Mouse (Mus musculus): Measurements from ENCODE around the gene Fcgrt.

The Fcgrt gene

GRCm38 (mm10) chr7:45086084-45086483, 17.6 kb downstream of the Fcgrt start:
- peak; percentile 66 for DNase-seq (ENCODE audit: low read depth, low spot score)

- DNase-seq (ENCODE audit: low read depth, low spot score): no peak
Observed at GRCm38 (mm10) chr7:45083300-45083890, 20.3 kb downstream of the Fcgrt start.

GRCm38 (mm10) chr7:45082401-45083299, 21.0 kb downstream of the Fcgrt start:
- DNase-seq (ENCODE audit: low read depth, low spot score): peak; percentile 72

GRCm38 (mm10) chr7:45081016-45081415, 22.6 kb downstream of the Fcgrt start:
- peak; percentile 67 for DNase-seq (ENCODE audit: low read depth, low spot score)

GRCm38 (mm10) chr7:45079856-45080255, 23.8 kb downstream of the Fcgrt start:
- peak; percentile 90 for DNase-seq (ENCODE audit: low read depth, low spot score)

- peak; percentile 83 for DNase-seq (ENCODE audit: low read depth, low spot score)
Observed at GRCm38 (mm10) chr7:45078513-45078912, 25.1 kb downstream of the Fcgrt start.

- no peak for DNase-seq (ENCODE audit: low read depth, low spot score)
Observed at GRCm38 (mm10) chr7:45077829-45078228, 25.8 kb downstream of the Fcgrt start.

- DNase-seq (ENCODE audit: low read depth, low spot score): no peak
Observed at GRCm38 (mm10) chr7:45077322-45077721, 26.3 kb downstream of the Fcgrt start.

- DNase-seq (ENCODE audit: low read depth, low spot score): no peak
Observed at GRCm38 (mm10) chr7:45076501-45076900, 27.1 kb downstream of the Fcgrt start.

GRCm38 (mm10) chr7:45075405-45075804, 28.2 kb downstream of the Fcgrt start:
- DNase-seq (ENCODE audit: low read depth, low spot score): no peak

GRCm38 (mm10) chr7:45073949-45074348, 29.7 kb downstream of the Fcgrt start:
- DNase-seq (ENCODE audit: low read depth, low spot score): no peak

GRCm38 (mm10) chr7:45073171-45073707, 30.4 kb downstream of the Fcgrt start:
- no peak for DNase-seq (ENCODE audit: low read depth, low spot score)

- DNase-seq (ENCODE audit: low read depth, low spot score): peak; percentile 80
Observed at GRCm38 (mm10) chr7:45072230-45072629, 31.4 kb downstream of the Fcgrt start.

- no peak for DNase-seq (ENCODE audit: low read depth, low spot score)
Observed at GRCm38 (mm10) chr7:45069671-45070070, 34.0 kb downstream of the Fcgrt start.

GRCm38 (mm10) chr7:45068000-45068318, 35.7 kb downstream of the Fcgrt start:
- DNase-seq (ENCODE audit: low read depth, low spot score): peak; percentile 94

GRCm38 (mm10) chr7:45067190-45067999, 36.3 kb downstream of the Fcgrt start:
- DNase-seq (ENCODE audit: low read depth, low spot score): no peak

- peak; percentile 98 for DNase-seq (ENCODE audit: low read depth, low spot score)
Observed at GRCm38 (mm10) chr7:45062239-45062835, 41.3 kb downstream of the Fcgrt start, which contains the start of the genes Nosip and Prrg2. Gene Nosip, plus strand, starts transcription at chr7:45062429. Gene Prrg2, minus strand, starts transcription at chr7:45062677.

- DNase-seq (ENCODE audit: low read depth, low spot score): peak; percentile 65
Observed at GRCm38 (mm10) chr7:45061532-45062075, 42.0 kb downstream of the Fcgrt start.

- no peak for DNase-seq (ENCODE audit: low read depth, low spot score)
Observed at GRCm38 (mm10) chr7:45060632-45061122, 43.0 kb downstream of the Fcgrt start.

GRCm38 (mm10) chr7:45058607-45059571, 44.8 kb downstream of the Fcgrt start:
- no peak for DNase-seq (ENCODE audit: low read depth, low spot score)

Data from ZHBTc4 (cell line).